Mouse (Mus musculus) forebrain, embryonic 14.5 days (tissue): ENCODE data around the gene Zcchc2. TPM values are rescaled to one million over a fixed set of nuclear protein-coding genes. Genes with fewer than 3 reads are reported as not detected.

ENCODE experiments used
- ATAC-seq: fragments of 200-750 bp; cut with Nextera tagmentation; 2 replicates; pipeline ENCODE4 v1.8.0; 2017; ENCODE audit warnings: mild to moderate bottlenecking, moderate library complexity
- DNase-seq: peaks from one replicate; pipeline ENCODE4 v3.0.0-alpha.2; 2015; ENCODE audit warnings: low spot score
- H3K27ac ChIP-seq: fragments of 300-500 bp; sonication (generic); 2 replicates; pipeline ENCODE4 v1.5.1; 2014; ENCODE audit warnings: low read depth, mild to moderate bottlenecking, control low read depth, low read length, moderate library complexity
- H3K27me3 ChIP-seq: fragments of 300-500 bp; sonication (generic); replicated peaks from 2 replicates; pipeline ENCODE4 v1.6.1; 2014; ENCODE audit warnings: low read length, control low read depth, mixed read lengths; ENCODE audit not compliant: control insufficient read depth, insufficient read depth
- H3K36me3 ChIP-seq: fragments of 300-500 bp; sonication (generic); 2 replicates; pipeline ENCODE4 v1.6.1; 2014; ENCODE audit warnings: low read length, control low read depth; ENCODE audit not compliant: control insufficient read depth, insufficient read depth
- H3K4me1 ChIP-seq: fragments of 300-500 bp; sonication (generic); 2 replicates; pipeline ENCODE4 v1.6.1; 2014; ENCODE audit warnings: antibody characterized with exemption, low read length, control low read depth; ENCODE audit not compliant: control insufficient read depth, insufficient read depth
- H3K4me2 ChIP-seq: fragments of 300-500 bp; sonication (generic); 2 replicates; pipeline ENCODE4 v1.6.1; 2014; ENCODE audit warnings: mild to moderate bottlenecking, control low read depth, low read length
- H3K4me3 ChIP-seq: fragments of 300-500 bp; sonication (generic); 2 replicates; pipeline ENCODE4 v1.5.1; 2014; ENCODE audit warnings: low read depth, low read length, control low read depth
- H3K9ac ChIP-seq: fragments of 300-500 bp; sonication (generic); 2 replicates; pipeline ENCODE4 v1.6.1; 2014; ENCODE audit warnings: mild to moderate bottlenecking, low read length, control low read depth, moderate library complexity
- H3K9me3 ChIP-seq: fragments of 300-500 bp; sonication (generic); replicated peaks from 2 replicates; pipeline ENCODE4 v1.6.1; 2016; ENCODE audit warnings: low read length, control low read depth, mixed read lengths; ENCODE audit not compliant: control insufficient read depth
- WGBS: fragments of 180-500 bp; shearing (Covaris S2); extraction: QIAGEN DNeasy Blood & Tissue Kit; methylation state at CpG from one replicate; pipeline ENCODE4 v1.1.7; 2014; 5-methylcytosine and 5-hydroxymethylcytosine counted together
- polyA plus RNA-seq: library from polyadenylated mRNA; unstranded; fragments of >200 nt; fragmentation: Nextera tagmentation; extraction: Ambion mirVana; gene quantifications from 2 replicates; pipeline ENCODE4 v1.2.1, GENCODE M21; 2014

The Zcchc2 gene
- polyA plus RNA-seq, 1 experiment from 2014 or later = 1.7 TPM

DNA sequence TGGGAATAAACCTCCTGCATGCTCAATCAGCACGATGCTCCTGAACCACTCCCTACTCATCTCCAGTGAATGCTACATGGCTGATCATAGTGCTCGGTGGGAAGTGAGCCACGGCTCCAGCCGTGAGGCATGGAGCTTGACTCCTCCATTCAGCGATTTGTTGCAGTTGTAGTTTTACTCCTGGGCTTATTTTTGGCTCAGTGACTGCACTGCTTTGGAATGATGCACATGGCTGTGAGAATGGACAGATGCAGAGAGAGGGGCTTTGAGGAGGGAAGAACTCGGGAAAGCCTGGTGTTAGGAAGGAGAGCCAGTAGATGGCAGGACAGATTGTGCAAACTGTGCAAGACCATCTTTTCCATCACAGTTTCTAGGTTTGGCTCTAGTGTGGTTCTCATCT, 49.1 kb downstream of the Zcchc2 start:
- no peak overlapping the region for H3K27ac ChIP-seq
- WGBS = 71% methylated on average over 6 of the region's 6 CpGs
- H3K4me3 ChIP-seq = no peak overlapping the region
- H3K4me1 ChIP-seq = 0 out of 2 replicates have a peak, but pooled peaks cover 2% of the 10 kb centered on the region
- ATAC-seq (no peak), DNase-seq (peak; percentile 35)
- H3K36me3 ChIP-seq = no peaks in the 10 kb centered on the region
- H3K27me3 ChIP-seq = no peaks in the 10 kb centered on the region
- H3K9me3 ChIP-seq = no peaks in the 10 kb centered on the region
- H3K9ac ChIP-seq = no peak overlapping the region
- H3K4me2 ChIP-seq = no peak overlapping the region

DNA sequence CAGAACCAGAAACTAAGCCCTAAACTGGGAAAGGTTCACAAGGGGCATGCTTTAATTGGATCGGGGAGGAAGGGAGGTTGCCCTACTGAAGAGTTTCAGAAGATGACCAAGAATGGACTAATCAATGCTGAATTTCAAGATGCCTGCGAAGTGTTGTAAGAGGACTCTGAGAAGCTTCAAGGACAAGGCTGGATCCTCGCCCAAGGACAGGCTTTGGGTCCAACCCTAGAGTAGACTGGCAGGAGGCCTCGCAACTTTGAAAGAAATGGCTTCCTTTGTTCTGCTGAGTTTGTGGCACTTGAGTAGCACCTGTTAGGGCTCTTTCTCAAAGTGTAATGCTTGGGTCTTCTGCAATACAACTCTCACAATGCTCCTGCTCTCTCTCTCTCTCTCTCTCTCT, 50.1 kb downstream of the Zcchc2 start:
- no peaks in the 10 kb centered on the region for H3K36me3 ChIP-seq
- WGBS = 92% methylated on average over 4 of the region's 4 CpGs
- no peak overlapping the region for H3K4me3 ChIP-seq
- DNase-seq = no peak
- H3K4me2 ChIP-seq = no peak overlapping the region
- no peak overlapping the region for H3K9ac ChIP-seq
- no peak overlapping the region for H3K27ac ChIP-seq
- no peaks in the 10 kb centered on the region for H3K9me3 ChIP-seq
- no peaks in the 10 kb centered on the region for H3K27me3 ChIP-seq
- ATAC-seq = no peak
- 0 out of 2 replicates have a peak, but pooled peaks cover 2% of the 10 kb centered on the region for H3K4me1 ChIP-seq

DNA sequence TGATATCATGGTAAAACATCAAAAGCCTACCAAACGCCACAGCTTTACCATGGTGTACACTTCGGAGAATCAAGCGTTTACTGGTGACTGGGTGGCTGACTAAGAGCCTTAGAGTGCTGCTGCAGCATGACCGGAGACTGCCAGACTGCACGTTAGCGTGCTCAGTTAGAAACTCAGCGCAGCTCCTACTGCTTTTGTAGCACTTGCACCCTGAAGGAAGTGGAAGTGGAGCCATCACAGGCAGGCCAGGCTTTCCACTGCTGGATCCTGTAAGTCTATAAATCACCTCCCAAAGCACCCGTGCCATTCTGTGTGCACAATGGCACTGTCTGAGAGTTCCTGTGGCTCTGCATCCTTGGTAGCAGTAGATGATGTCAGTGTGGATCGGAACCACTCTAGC, 52.0 kb downstream of the Zcchc2 start:
- H3K4me2 ChIP-seq = no peak overlapping the region
- H3K9ac ChIP-seq = no peak overlapping the region
- no peaks in the 10 kb centered on the region for H3K36me3 ChIP-seq
- 92% methylated on average over 9 of the region's 9 CpGs for WGBS
- no peaks in the 10 kb centered on the region for H3K9me3 ChIP-seq
- no peak overlapping the region for H3K27ac ChIP-seq
- no peaks in the 10 kb centered on the region for H3K27me3 ChIP-seq
- no peak overlapping the region for H3K4me3 ChIP-seq
- ATAC-seq (no peak), DNase-seq (no peak)
- H3K4me1 ChIP-seq = 0 out of 2 replicates have a peak, but pooled peaks cover 2% of the 10 kb centered on the region

DNA sequence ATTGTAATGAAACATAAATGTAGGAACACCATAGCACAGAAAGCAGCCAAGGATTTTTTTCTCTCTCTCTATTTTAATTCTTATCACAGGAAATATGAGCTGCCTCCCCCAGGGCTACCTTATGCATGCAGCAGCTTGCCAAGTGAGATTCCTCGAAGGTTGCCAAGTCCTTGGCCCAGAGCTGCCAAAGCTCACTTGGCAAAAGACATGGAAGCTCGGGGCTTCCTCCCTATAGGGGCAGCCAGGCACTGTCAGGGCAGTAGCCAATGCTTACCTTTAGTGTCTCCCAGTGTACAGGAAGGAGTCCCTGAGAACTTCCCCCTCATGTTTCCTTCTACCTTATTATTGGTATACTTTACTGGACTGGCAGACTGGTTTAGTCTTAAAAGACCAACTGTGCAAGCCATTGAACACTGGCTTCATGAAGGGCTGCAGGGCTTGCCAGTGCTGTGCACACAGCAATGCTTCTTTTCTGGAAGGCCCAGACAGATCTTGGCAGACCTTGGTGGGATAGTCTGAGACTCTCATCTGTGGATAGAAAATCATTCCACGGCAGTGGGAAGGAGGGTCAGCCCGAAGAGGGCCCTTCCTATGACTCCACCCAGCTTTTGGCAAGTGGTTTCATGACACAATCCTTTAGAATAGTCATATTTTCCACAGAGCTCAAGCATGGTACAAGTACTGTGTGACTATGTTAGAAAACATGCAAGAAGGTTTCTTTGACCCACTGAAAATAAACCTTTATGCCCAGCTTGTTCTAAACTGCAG, 53.0 kb downstream of the Zcchc2 start:
- Histone ChIP-seq H3K27ac (no peak overlapping the region), H3K9ac (no peak overlapping the region), H3K9me3 (no peaks in the 10 kb centered on the region), H3K4me3 (no peak overlapping the region), H3K36me3 (no peaks in the 10 kb centered on the region), H3K4me1 (0 out of 2 replicates have a peak, but pooled peaks cover 2% of the 10 kb centered on the region), H3K27me3 (no peaks in the 10 kb centered on the region), H3K4me2 (no peak overlapping the region)
- ATAC-seq (peak; percentile 54; the same call in 1 of the 2 replicates), DNase-seq (peak; percentile 67)
- 64% methylated on average over 4 of the region's 4 CpGs for WGBS

DNA sequence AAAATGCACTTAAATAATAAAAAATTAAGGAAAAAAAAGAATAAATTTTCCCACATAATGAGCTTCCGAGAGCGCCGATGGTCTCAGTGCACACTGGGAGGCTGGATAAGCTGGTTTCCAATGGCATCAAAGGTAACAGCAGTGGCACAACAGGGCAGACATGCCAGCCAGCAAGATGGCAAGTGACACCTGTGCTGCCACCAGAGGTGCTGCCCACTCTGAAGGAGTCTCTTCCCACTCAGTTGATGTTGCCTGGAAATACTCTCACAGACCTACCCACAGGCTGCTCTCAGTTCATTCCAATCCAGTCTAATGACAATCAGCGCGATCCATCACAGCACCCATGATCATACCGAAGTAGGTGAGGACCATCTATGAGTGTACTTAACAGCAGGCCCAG, 58.8 kb downstream of the Zcchc2 start:
- ATAC-seq (no peak), DNase-seq (no peak)
- H3K4me2 ChIP-seq = no peak overlapping the region
- H3K9me3 ChIP-seq = no peaks in the 10 kb centered on the region
- H3K4me3 ChIP-seq = no peak overlapping the region
- H3K4me1 ChIP-seq = no peaks in the 10 kb centered on the region
- H3K27ac ChIP-seq = no peak overlapping the region
- no peak overlapping the region for H3K9ac ChIP-seq
- no peaks in the 10 kb centered on the region for H3K27me3 ChIP-seq
- 95% methylated on average over 6 of the region's 6 CpGs for WGBS
- H3K36me3 ChIP-seq = no peaks in the 10 kb centered on the region

DNA sequence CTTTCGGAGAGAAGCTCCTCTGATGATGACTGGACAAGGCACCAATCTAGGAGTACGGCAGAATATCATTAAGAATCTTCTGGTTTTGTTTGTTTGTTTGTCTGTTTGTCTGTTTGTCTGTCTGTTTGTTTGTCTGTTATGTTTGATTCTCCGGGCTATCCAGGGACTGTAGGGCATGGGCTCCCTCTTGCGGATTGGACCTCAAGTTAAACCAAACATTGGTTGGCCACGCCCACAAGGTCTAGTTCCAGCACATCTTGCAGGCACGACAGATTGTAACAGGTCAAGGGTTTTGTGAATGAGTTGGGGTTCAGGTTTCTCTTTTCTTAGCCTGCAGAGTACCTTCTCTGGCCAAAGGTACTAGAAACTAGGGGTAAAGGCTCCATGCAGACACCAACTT, 64.8 kb downstream of the Zcchc2 start:
- no peaks in the 10 kb centered on the region for H3K4me1 ChIP-seq
- no peaks in the 10 kb centered on the region for H3K27me3 ChIP-seq
- no peak overlapping the region for H3K4me3 ChIP-seq
- no peaks in the 10 kb centered on the region for H3K9me3 ChIP-seq
- H3K9ac ChIP-seq = no peak overlapping the region
- ATAC-seq (no peak), DNase-seq (no peak)
- no peaks in the 10 kb centered on the region for H3K36me3 ChIP-seq
- no peak overlapping the region for H3K4me2 ChIP-seq
- 79% methylated on average over 6 of the region's 6 CpGs for WGBS
- H3K27ac ChIP-seq = no peak overlapping the region

DNA sequence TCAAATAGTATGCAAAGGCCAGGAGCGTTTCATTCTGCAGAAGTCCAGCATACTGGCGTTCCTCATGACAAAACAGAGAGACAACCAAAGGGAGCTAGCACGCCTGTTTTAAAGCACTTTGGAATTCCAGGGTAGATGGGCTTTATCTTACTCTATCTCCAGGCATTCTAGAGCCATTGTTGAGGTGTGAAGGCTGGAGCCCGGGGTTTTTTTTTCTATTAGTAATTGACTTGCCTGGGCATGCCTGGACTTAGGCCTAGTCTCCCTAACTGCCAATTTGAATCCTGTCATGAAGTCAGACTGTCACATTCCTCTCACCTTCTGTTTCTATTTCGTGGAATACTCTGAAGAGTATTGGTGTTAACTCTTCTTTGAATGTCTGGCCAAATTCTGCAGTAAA, 68.1 kb downstream of the Zcchc2 start:
- Histone ChIP-seq H3K4me3 (no peak overlapping the region), H3K9me3 (no peaks in the 10 kb centered on the region), H3K36me3 (no peaks in the 10 kb centered on the region), H3K4me1 (no peaks in the 10 kb centered on the region), H3K27ac (no peak overlapping the region), H3K4me2 (no peak overlapping the region), H3K27me3 (no peaks in the 10 kb centered on the region), H3K9ac (no peak overlapping the region)
- WGBS = 60% methylated on average over 5 of the region's 5 CpGs
- no peak for ATAC-seq
- no peak for DNase-seq

DNA sequence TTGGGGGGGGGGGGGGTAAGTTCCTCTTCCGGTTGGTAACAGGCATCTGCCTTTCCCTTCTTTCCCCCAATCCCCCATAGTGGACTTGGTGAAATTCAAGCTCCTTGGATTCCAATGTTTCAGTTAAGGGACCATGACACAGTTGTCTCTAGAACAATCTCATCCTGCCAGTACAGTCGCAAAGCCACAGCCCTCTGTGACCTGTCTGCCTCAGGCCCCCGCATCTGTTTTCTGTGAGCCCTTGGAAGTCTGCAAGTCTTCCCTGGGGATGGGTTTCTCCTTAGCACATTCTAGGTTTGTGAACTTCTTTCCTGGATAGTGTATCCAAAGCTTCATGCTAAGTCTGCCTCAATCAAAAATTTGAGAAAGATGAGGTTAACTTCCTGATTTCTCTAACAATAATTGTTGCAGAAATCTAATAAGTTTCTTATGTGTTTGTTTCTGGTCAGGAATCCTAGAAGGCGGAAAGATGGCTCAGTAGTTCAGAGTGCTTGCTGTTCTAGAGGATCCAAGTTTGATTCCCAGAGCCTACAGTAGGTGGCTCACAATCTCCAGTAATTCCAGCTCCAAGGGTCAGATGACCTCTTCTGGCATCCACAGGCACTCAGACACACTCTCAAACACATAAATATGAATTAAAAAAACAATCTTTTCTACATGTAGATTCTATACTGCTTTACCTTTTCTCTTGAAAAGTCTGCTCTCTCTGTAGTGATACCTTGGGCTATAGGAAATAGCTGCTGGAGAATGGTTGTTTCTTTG, 69.5 kb downstream of the Zcchc2 start:
- DNase-seq = no peak
- no peaks in the 10 kb centered on the region for H3K27me3 ChIP-seq
- H3K36me3 ChIP-seq = no peaks in the 10 kb centered on the region
- no peak overlapping the region for H3K27ac ChIP-seq
- no peak overlapping the region for H3K9ac ChIP-seq
- no peak overlapping the region for H3K4me2 ChIP-seq
- 92% methylated on average over 4 of the region's 4 CpGs for WGBS
- no peaks in the 10 kb centered on the region for H3K9me3 ChIP-seq
- no peak for ATAC-seq
- H3K4me1 ChIP-seq = peaks cover 3% of the 10 kb centered on the region; the same call in 1 of the 2 replicates
- no peak overlapping the region for H3K4me3 ChIP-seq
